Mouse (Mus musculus): ENCODE measurements around the gene Rtn2.
A peak's percentile ranks its signal among the peaks of the same experiment; 100 is the strongest.

The Rtn2 gene

GRCm38 (mm10) chr7:19300501-19301421, 18.3 kb downstream of the Rtn2 start:
- peak in 1 of 2 experiments; percentile 77 for DNase-seq (ENCODE audit: low spot score in 2 of 2)

DNA sequence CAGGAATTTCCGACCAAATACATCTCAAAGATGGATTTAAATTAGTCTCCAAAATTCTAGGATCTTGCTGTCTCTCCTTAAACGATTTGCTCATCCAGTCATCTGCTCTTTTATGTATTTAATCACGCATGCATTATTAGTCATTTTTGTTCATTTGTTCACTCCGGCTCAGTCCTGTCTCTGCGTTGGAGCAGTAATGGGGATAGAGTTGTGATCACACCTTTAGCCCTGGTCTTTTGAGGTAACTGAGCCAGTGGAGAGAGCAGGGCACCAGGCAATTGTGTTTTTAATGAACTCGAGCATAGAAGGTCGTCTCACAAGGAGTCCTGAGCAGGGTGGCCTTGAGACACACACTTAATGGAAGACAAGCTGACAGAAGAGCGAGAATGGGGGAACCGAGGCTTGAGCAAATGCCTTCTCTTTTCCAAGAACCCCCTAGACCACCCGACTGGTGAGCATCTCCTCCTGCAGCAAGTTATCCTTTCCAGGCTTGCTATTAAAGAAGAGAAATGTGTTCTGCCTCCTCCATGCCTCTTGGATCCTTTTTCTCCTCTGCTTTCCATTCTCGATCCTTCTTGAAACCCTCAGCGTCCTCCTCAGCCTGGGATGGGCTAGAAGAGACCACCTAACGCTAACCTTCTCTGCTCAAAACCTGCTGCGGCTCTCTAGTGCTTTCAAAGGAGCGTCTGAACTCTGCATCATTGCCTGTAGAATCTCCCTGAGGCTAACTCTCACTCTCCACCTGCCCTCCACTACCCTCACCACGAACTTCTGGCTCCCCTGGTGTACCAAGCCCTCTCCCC, 19.2 kb downstream of the Rtn2 start:
- no peak for DNase-seq (ENCODE audit: low spot score in 2 of 2)

DNA sequence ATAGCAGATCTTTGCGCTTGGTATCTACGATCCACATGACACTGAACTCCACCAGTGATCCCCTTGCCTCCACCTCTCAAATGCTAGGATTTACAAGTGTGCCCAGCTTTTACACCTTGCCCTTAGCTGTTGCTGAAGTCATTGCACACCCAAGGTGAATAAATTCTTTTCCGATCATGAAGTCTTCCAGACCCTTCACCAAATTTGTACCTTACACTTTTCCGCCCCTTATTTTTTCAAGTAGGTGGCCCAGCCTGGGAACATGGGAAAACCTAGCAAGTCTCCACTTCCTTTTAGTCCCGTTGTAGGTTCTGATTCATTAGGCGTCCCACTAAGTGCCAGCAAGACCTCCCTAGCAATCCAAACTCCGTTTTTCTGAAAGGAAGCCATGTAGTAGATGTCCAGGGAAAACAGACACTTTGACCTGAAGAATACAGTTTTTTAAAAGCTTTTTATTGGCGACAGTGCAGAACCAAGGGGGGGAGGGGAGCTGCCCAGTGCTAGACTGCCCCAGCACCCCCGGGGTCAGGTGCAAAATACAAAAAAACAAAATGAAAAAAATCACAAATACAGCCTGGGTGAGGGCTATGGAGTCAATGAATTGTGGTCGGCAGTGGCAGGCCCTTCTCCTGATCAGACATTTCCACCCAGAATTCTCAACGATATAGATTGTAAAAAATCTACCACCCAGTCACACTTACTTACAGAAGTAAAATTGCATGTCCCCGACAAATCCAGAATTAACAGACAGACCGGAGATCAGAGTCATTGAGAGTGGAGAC, 20.0 kb downstream of the Rtn2 start:
- no peak for DNase-seq (ENCODE audit: low spot score in 2 of 2)

- no peak for DNase-seq (ENCODE audit: low spot score in 2 of 2)
These were observed 20.6 kb downstream of the Rtn2 start for GRCm38 (mm10) chr7:19303046-19303305.

DNA sequence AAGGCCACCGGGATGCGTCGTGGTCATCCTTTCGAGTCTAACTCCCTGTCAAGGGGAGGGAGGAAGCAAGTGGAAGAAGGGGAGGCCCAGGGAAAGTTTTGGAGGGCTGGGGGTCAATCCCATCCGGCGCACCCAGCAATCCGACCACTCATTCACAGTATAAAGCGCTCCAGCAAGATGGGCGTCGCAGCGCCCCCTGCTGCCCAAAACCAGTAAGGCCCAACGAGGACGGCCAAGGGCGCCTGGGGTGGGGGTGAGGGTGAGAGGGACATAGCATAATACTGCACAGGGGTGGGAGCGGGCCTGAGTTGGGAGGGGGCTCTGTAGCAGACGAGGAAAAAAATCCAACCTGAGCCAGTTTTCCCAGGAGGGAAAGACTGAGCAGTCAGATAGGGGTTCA, 21.3 kb downstream of the Rtn2 start:
- no peak for DNase-seq (ENCODE audit: low spot score in 2 of 2)

- DNase-seq (ENCODE audit: low spot score in 2 of 2): no peak
These were observed 22.3 kb downstream of the Rtn2 start for GRCm38 (mm10) chr7:19304501-19305412.

- DNase-seq (ENCODE audit: low spot score in 2 of 2): no peak
These were observed 22.9 kb downstream of the Rtn2 start for GRCm38 (mm10) chr7:19305413-19305735.

GRCm38 (mm10) chr7:19305796-19306765, 23.7 kb downstream of the Rtn2 start:
- no peak for DNase-seq (ENCODE audit: low spot score in 2 of 2)

- no peak for DNase-seq (ENCODE audit: low spot score in 2 of 2)
These were observed 24.7 kb downstream of the Rtn2 start for GRCm38 (mm10) chr7:19306819-19307738.

DNA sequence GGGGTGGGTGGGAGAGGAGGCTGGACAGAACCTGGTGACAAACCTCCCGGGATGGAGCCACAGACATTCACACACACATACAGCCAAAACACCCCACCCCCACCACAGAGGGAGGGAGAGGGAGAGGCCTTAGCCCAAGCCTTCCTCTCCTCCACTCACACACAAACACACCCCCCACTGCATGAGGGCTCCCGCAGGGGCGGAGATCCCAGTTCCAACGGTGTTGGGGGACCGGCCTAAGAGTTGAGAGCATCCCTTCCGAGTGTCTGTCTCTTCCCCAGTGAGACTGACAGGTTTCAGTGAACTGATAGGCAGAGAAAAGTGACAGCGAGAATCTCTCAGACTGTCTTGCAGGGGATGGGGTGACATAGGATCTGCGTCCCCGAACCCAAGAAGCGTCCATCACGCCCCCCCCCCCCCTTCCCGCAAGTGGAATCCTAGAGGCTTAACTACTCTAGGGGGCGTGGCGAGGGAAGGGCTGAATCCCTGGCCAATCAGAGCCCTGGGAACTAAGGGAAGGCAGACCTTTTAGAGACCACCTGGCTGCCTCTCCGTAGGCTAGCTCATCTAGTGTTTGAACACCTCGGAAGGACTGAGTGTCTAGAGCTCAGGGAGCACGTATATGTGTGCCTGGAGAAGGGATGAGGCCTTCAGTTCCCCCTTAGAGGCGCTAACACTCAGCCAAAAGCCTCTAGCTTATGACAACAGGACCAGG, 25.5 kb downstream of the Rtn2 start:
- peak; percentile 70 to 74 for DNase-seq (ENCODE audit: low spot score in 2 of 2)

DNA sequence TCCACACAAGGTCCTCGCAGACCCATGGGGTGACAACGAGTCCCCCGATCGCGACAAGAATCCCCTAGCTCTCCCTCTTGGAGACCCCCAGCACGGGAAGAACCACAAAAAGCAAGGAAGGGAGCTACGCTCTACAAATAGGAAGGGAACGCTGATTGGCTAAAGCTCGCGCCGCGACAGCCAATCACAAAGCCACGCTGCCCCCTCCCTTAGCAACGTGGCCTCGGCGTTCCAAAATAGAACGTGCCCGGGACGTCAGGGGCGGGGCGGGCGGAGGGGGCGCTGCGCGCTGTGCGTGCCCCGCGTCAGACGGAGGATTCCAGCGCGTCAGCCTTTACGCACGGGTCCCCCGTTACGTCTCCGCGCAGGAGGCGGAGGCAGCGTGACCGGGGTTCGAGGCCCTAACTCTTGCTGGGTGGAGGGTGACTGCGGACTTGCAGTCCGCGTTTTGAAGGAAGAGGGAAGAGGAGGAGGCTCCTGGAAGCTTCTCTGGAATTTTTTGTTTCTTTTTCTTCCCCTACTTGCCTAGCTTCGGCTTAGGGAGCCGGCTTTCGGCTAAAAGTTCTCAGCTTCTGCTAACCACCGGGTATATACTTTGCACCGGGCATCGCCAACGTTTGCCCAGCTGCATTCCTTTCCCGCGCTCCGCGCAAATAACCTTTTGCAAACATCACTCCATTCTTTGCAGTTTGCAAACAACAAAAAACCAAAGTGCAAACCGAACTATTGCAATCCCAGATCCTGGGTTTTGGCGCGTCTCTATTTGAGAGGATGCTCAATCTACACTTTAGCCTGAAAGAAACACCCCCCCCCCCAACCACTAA, 26.2 kb downstream of the Rtn2 start:
- DNase-seq (ENCODE audit: low spot score in 2 of 2): peak; percentile 94 to 96

DNA sequence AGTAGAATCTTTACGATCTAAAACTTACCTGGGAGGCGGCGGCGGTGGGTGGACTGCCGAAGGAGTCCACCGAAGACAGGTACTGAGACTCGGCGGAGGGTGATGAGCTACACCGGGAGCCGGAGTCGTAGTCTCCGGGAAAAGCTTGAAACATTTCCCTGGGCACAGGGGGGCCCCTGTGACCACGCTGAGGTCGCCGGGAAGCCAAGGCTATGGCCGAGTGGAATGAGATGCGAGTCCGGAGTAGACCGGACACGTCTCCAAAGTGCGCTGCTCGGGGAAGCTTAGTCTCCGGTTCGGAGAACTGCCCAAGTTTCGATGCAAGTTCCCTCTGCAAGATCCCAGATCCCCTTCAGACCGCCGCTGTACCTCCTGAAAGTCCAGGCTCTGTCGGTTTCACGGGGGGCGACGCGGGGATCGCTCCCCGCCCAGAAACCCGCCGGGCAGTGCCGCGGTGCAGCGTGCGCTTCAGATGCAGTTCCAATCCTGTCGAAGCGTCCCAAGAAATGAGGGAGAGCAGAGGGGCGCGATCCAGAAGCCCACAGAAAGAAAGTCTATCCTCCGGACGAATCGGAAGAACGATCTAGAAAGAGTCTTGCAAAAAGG, 27.0 kb downstream of the Rtn2 start:
- no peak for DNase-seq (ENCODE audit: low spot score in 2 of 2)

GRCm38 (mm10) chr7:19309884-19310641, 27.6 kb downstream of the Rtn2 start, which contains the start of gene Fosb:
Gene Fosb (minus strand): TSS chr7:19310051.
- DNase-seq (ENCODE audit: low spot score in 2 of 2): peak; percentile 88 to 92

- no peak for DNase-seq (ENCODE audit: low spot score in 2 of 2)
These were observed 29.6 kb downstream of the Rtn2 start for GRCm38 (mm10) chr7:19311991-19312390.

- DNase-seq (ENCODE audit: low spot score in 2 of 2): no peak
These were observed 31.6 kb downstream of the Rtn2 start for GRCm38 (mm10) chr7:19314033-19314432.
